Mouse (Mus musculus) hindbrain, embryonic 14.5 days (tissue): ENCODE measurements around the gene Adgrl2. TPM values are rescaled to one million over a fixed set of nuclear protein-coding genes. Genes with fewer than 3 reads are reported as not detected.
A peak's percentile ranks its signal among the peaks of the same experiment; 100 is the strongest.

Source experiments
- ATAC-seq: fragments of 200-750 bp; cut with Nextera tagmentation; 2 replicates; pipeline ENCODE4 v1.8.0; 2017; ENCODE audit warnings: moderate number of reproducible peaks, mild to moderate bottlenecking, moderate TSS enrichment, moderate library complexity; ENCODE audit not compliant: low FRiP score
- DNase-seq: peaks from one replicate; pipeline ENCODE4 v3.0.0-alpha.2; 2015; ENCODE audit warnings: low spot score
- H3K27ac ChIP-seq: fragments of 300-500 bp; sonication (generic); 2 replicates; pipeline ENCODE4 v1.5.1; 2014; ENCODE audit warnings: mild to moderate bottlenecking, moderate library complexity
- H3K27me3 ChIP-seq: fragments of 300-500 bp; sonication (generic); 2 replicates; pipeline ENCODE4 v1.6.1; 2014; ENCODE audit warnings: mild to moderate bottlenecking, low read length, mixed read lengths; ENCODE audit not compliant: control insufficient read depth, insufficient read depth
- H3K36me3 ChIP-seq: fragments of 300-500 bp; sonication (generic); replicated peaks from 2 replicates; pipeline ENCODE4 v1.6.1; 2014; ENCODE audit not compliant: control insufficient read depth, insufficient read depth
- H3K4me1 ChIP-seq: fragments of 300-500 bp; sonication (generic); replicated peaks from 2 replicates; pipeline ENCODE4 v1.6.1; 2014; ENCODE audit warnings: antibody characterized with exemption, low read length, mixed read lengths; ENCODE audit not compliant: control insufficient read depth, insufficient read depth
- H3K4me2 ChIP-seq: fragments of 300-500 bp; sonication (generic); replicated peaks from 2 replicates; pipeline ENCODE4 v1.6.1; 2014; ENCODE audit warnings: mild to moderate bottlenecking, moderate library complexity
- H3K4me3 ChIP-seq: fragments of 300-500 bp; sonication (generic); replicated peaks from 2 replicates; pipeline ENCODE4 v1.5.1; 2014; ENCODE audit warnings: mild to moderate bottlenecking, low read length
- H3K9ac ChIP-seq: fragments of 300-500 bp; sonication (generic); 2 replicates; pipeline ENCODE4 v1.6.1; 2014
- H3K9me3 ChIP-seq: fragments of 300-500 bp; sonication (generic); 2 replicates; pipeline ENCODE4 v1.6.1; 2016; ENCODE audit warnings: low read length; ENCODE audit not compliant: control insufficient read depth
- WGBS: fragments of 180-500 bp; shearing (Covaris S2); extraction: QIAGEN DNeasy Blood & Tissue Kit; methylation state at CpG from one replicate; pipeline ENCODE4 v1.1.7; 2014; 5-methylcytosine and 5-hydroxymethylcytosine counted together
- polyA plus RNA-seq: library from polyadenylated mRNA; unstranded; fragments of >200 nt; fragmentation: Nextera tagmentation; extraction: Ambion mirVana; gene quantifications from 2 replicates; pipeline ENCODE4 v1.2.1, GENCODE M21; 2014

Adgrl2 gene
- polyA plus RNA-seq, 1 experiment from 2014 or later, result 171 TPM

DNA sequence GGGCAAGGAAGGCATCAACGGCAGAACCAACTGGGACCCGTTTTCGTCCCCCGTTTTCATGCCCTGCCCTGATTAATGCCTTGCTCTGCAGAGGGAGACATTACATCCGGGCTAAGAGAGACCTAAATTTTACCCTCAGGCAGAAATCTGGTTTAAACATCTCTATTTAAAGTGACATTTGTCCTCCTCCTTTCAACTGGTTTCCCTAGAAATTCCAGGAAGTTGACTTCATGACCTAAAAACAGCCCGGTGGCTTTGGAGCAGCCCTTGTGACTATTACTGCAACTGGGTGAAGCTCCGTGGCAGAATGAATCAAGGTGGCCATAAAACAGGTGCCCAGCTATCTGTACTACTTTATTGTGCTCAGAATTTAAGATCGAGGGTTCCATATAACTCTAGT, 8.6 kb downstream of the Adgrl2 start:
- Histone ChIP-seq H3K27me3 (no peaks in the 10 kb centered on the region), H3K4me2 (peak overlapping the region; percentile 27), H3K4me1 (peaks cover 54% of the 10 kb centered on the region), H3K9ac (peak overlapping the region; percentile 16; the same call in 1 of the 2 replicates), H3K4me3 (no peak overlapping the region), H3K9me3 (no peaks in the 10 kb centered on the region), H3K27ac (no peak overlapping the region), H3K36me3 (no peaks in the 10 kb centered on the region)
- ATAC-seq, result no peak
- WGBS, result 68% methylated on average over 8 of the region's 8 CpGs
- DNase-seq, result no peak

DNA sequence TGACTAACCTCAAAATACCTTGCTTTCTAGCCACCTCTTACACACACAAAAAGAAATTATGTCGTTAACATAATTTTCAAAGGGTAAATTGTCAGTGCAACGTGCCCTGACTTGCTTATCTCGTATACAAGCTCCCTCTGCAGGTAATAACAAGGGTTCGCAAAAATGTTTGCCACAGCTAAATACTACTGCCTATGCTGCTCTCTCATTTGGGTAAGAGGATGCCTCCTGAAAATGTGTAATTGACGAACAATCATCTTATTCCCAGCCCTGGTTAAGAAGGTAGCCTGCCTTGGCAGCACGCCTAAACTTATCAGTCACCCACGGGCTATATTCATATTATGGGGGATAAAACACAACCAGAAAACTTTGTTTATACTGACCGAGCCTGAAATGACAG, 11.8 kb downstream of the Adgrl2 start:
- 55% methylated on average over 8 of the region's 8 CpGs for WGBS
- H3K4me3 ChIP-seq, result no peak overlapping the region
- peaks cover 31% of the 10 kb centered on the region for H3K4me1 ChIP-seq
- no peak overlapping the region for H3K9ac ChIP-seq
- ATAC-seq (no peak), DNase-seq (peak; percentile 47)
- H3K27ac ChIP-seq, result no peak overlapping the region
- H3K27me3 ChIP-seq, result no peaks in the 10 kb centered on the region
- no peaks in the 10 kb centered on the region for H3K9me3 ChIP-seq
- no peak overlapping the region for H3K4me2 ChIP-seq
- no peaks in the 10 kb centered on the region for H3K36me3 ChIP-seq

DNA sequence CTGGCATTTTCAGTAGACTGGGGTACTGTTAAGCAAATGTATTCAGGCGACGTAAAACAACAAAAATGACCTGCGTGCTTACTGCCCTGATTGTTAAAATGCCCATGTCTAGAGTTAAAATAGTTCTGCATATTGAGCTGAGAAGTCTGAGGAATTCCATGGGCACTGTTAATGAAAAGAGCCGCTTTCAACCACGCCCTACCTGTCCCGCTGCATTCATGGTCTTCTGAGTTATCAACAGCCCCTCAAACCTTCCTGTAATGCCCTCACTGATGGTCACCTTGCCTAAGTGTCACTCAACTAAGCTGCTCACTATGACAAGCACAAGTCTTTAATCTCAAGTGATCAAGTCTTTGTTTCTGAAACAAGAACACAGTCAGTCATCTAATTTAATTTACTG, 12.5 kb downstream of the Adgrl2 start:
- Histone ChIP-seq H3K27me3 (no peaks in the 10 kb centered on the region), H3K36me3 (no peaks in the 10 kb centered on the region), H3K4me3 (no peak overlapping the region), H3K4me1 (peaks cover 28% of the 10 kb centered on the region), H3K9me3 (no peaks in the 10 kb centered on the region), H3K27ac (no peak overlapping the region), H3K9ac (peak overlapping the region; percentile 59; the same call in 1 of the 2 replicates), H3K4me2 (peak overlapping the region; percentile 66)
- ATAC-seq (no peak), DNase-seq (no peak)
- 71% methylated on average over 6 of the region's 6 CpGs for WGBS

DNA sequence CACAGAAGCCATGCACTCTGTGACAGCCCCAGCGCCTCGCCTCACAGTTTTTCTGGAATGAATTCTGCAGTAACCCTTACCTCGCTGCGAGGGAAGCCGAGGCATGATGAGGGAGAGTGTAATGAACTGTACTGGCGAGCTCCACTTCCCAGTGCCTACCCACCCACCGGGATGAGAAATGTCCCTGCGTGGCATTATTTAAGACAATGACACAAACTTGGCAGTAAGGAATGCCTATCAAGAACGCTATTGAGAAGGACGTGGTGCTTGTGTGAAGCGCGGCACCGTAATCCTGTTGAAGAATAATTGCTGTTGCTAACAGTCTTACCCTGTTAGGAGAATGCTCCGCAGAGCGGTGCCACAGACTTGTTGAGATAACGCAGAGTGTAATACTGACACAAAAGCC, 13.2 kb downstream of the Adgrl2 start:
- ATAC-seq (peak; percentile 80; the same call in 1 of the 2 replicates), DNase-seq (peak; percentile 69)
- no peaks in the 10 kb centered on the region for H3K36me3 ChIP-seq
- peak overlapping the region; percentile 32 for H3K4me3 ChIP-seq
- peak overlapping the region; percentile 66 for H3K4me2 ChIP-seq
- H3K9ac ChIP-seq, result peak overlapping the region; percentile 59
- 10% methylated on average over 16 of the region's 16 CpGs for WGBS
- H3K27ac ChIP-seq, result peak overlapping the region; percentile 71
- H3K9me3 ChIP-seq, result no peaks in the 10 kb centered on the region
- no peaks in the 10 kb centered on the region for H3K27me3 ChIP-seq
- peaks cover 28% of the 10 kb centered on the region for H3K4me1 ChIP-seq

DNA sequence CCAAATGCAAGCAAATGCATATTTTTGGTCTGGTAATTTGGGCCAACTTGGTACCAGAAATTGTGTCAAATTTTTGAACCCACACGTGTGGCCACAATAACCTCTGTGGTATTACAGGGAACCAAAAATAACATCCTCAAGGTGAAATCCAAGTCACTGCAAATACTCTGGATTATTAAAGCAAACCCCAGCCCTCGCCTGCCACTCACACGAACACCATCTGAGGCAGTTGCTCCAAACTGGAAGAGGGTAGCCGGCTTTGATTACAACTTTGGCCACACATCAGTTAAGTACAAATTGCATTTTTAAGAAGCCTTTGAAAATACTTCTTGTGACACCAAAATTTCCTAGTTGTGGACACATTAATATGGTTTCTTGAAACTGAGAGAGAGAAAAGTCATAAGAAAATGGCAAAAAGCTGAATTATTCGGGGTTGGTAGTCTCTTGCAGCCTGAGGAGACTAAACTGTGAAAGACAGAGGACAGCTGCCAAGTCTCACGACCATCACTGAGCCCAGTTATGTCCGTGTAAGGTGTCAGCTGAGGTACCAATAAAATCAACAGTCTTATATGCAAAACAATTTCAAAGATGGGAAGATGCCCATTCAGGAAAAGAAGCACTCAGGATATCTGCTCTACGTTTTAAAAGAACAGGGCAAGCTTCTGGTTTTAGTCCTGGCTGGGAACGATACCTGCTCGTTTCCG, 18.3 kb downstream of the Adgrl2 start:
- Histone ChIP-seq H3K36me3 (no peaks in the 10 kb centered on the region), H3K9me3 (no peaks in the 10 kb centered on the region), H3K4me2 (no peak overlapping the region), H3K9ac (no peak overlapping the region), H3K27me3 (no peaks in the 10 kb centered on the region), H3K27ac (no peak overlapping the region), H3K4me1 (peaks cover 4% of the 10 kb centered on the region; the same call in 1 of the 2 replicates), H3K4me3 (no peak overlapping the region)
- DNase-seq (no peak), ATAC-seq (no peak)
- WGBS, result 86% methylated on average over 11 of the region's 11 CpGs

DNA sequence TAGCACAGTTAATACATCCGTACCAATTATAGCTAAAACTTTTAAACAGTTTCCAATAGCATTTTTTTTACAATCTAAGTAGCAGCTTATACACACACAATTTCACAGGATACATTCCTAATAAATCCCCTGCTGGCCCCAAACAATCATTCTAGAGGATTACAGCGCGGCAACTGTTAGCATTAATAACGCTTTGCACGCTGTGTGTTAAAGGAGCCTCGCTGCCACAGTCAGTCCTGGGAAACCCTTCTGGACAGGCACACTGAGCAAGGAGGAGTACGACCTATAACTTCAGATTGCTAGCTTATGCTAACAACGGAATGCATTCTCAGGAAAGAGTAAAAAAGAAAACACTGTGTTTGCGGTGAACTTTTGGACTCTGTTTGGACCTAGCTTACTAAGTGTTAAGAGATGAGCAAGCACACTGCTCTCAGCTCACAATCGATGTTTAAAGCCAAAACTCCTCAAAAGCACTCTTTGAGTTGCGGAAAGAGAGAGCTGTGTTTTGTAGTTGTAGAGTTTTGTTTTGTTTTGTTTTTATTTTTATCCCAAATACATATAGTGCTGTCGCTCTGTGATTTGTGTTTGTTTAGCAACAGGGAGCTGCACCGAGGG, 25.3 kb downstream of the Adgrl2 start:
- WGBS, result 53% methylated on average over 13 of the region's 13 CpGs
- H3K4me3 ChIP-seq, result no peak overlapping the region
- DNase-seq, result no peak
- H3K27me3 ChIP-seq, result no peaks in the 10 kb centered on the region
- peaks cover 22% of the 10 kb centered on the region for H3K4me1 ChIP-seq
- H3K4me2 ChIP-seq, result no peak overlapping the region
- no peak overlapping the region for H3K27ac ChIP-seq
- no peaks in the 10 kb centered on the region for H3K9me3 ChIP-seq
- H3K9ac ChIP-seq, result no peak overlapping the region
- H3K36me3 ChIP-seq, result no peaks in the 10 kb centered on the region
- ATAC-seq, result no peak

DNA sequence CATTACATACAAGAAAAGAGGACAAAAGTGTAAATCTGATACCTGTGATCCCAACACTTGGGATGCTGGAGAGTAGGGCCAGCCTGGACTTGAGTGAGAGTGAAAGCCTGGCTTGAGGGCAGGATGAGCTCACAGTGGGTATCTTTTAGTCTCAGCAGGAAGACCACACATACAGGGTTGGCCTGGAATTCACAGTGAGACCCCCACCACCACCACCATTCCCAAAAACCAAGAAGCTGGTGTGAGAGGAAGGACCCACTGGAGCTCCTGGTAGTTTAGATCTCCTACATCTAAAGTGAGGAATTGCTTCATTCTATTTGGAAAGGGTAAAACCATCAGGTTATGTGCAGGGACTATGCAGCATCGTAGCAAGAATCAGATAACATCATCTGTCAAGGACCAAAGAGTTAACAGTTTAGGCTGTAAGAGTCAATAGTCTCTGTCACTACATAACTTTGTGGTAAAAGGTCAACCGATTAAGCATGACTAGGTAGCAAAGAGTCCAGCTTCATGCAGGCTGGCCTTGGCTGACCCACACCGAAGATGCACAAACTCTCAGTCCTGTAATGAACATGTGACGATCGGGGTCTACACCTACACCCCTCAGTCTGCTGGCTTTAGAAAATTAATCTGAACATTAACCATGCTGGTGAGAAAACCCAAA, 26.8 kb downstream of the Adgrl2 start:
- H3K4me1 ChIP-seq, result peaks cover 36% of the 10 kb centered on the region
- no peak overlapping the region for H3K9ac ChIP-seq
- no peaks in the 10 kb centered on the region for H3K36me3 ChIP-seq
- no peak for DNase-seq
- H3K4me2 ChIP-seq, result no peak overlapping the region
- 89% methylated on average over 5 of the region's 5 CpGs for WGBS
- no peaks in the 10 kb centered on the region for H3K27me3 ChIP-seq
- no peak overlapping the region for H3K27ac ChIP-seq
- H3K4me3 ChIP-seq, result no peak overlapping the region
- no peak for ATAC-seq
- no peaks in the 10 kb centered on the region for H3K9me3 ChIP-seq

DNA sequence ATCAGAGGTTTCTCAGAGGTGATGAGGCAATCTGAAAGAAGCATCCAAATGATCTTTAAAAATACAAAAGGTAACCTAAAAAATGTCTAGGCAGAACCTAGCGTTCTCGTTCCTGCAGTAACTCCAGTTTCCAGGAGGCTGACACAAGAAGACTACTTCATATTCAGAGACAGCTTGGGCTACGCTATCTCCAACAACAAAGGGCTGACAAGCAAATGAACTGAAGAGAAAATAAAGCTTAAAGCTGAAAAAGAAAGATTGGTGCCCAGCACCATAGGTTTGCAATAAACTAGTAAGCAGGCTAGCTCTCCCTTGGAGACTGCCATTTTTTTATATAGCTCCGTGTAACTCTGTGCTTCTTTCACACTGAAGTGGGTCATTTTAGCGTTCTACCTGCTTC, 28.7 kb downstream of the Adgrl2 start:
- Histone ChIP-seq H3K4me3 (no peak overlapping the region), H3K36me3 (no peaks in the 10 kb centered on the region), H3K27me3 (no peaks in the 10 kb centered on the region), H3K9ac (no peak overlapping the region), H3K4me2 (no peak overlapping the region), H3K9me3 (no peaks in the 10 kb centered on the region), H3K4me1 (peaks cover 44% of the 10 kb centered on the region), H3K27ac (no peak overlapping the region)
- WGBS, result 53% methylated on average over 5 of the region's 5 CpGs
- ATAC-seq (no peak), DNase-seq (no peak)

DNA sequence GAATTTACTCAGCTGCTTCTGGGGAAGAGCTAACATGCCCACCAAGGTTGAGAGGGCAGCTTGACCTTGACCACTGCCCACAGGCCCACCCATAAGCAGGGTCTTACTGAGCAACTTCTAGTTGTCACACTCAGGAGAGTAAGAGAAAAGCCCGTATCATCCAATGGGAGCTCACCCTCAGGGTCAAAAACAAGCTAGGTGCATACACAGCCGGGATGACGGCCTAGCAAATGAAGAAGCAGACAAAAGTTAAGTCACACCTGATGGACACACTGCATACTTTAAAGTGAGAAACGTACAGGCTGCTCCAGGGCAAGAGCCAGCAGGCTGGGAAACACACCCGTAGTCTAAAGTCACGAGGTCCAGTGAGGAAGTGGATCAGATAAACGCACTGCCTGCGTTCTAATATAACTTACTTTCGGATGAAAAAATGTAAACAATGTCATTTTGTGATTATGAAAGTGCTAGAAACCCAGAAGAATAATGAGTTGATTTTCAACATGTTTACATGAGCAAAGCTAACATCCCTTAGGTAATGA, 29.5 kb downstream of the Adgrl2 start:
- H3K4me2 ChIP-seq, result no peak overlapping the region
- 84% methylated on average over 9 of the region's 9 CpGs for WGBS
- H3K9me3 ChIP-seq, result no peaks in the 10 kb centered on the region
- H3K27ac ChIP-seq, result no peak overlapping the region
- DNase-seq (no peak), ATAC-seq (no peak)
- H3K9ac ChIP-seq, result no peak overlapping the region
- H3K4me1 ChIP-seq, result peaks cover 51% of the 10 kb centered on the region
- H3K36me3 ChIP-seq, result no peaks in the 10 kb centered on the region
- no peaks in the 10 kb centered on the region for H3K27me3 ChIP-seq
- H3K4me3 ChIP-seq, result no peak overlapping the region
